Mouse (Mus musculus): ENCODE data around the gene Olfr16. TPM values are rescaled to one million over a fixed set of nuclear protein-coding genes. Genes with fewer than 3 reads are reported as not detected.

Gene Olfr16
- not detected in 2 replicates for polyA plus RNA-seq (2016; fragmentation: Nextera tagmentation; extraction: Ambion mirVana)

DNA sequence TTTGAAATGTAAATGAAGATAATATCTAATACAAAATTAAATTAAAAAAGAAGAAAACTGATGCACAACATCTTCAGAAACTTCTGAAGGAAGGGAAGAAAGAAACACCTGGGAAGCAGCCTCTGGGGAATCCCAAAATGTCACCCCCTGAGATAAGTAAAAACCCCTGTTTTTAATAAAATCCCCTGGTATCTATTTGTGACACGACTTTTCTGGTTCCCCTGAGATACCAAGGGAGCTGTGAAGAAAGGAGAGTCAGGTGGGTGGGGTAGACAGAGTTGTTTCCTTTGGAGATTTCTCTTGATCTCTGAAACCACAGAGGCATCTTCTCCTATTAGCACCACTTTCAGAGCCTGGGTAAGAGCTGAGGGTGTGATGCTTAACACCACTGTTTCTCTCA lies at the start of gene Olfr16:
Gene Olfr16, plus strand, starts transcription at position 250 of the 400 bp plus-strand sequence.
- H3K4me3 ChIP-seq (replicated peaks), result no peak within 1 kb of the TSS
- H3K4me1 ChIP-seq (replicated peaks), result no peaks in the 10 kb centered on the region
- H3K27me3 ChIP-seq, result no peaks in the 10 kb centered on the region
- H3K27ac ChIP-seq, result no peak within 1 kb of the TSS
- H3K36me3 ChIP-seq, result no peaks in the 10 kb centered on the region
- no peaks in the 10 kb centered on the region for H3K9me3 ChIP-seq
- H3K4me2 ChIP-seq, result no peak within 1 kb of the TSS
- WGBS, result 37% methylated on average over 1 of the region's 1 CpGs
- ATAC-seq (ENCODE audit: insufficient number of reproducible peaks, insufficient read depth, low FRiP score, low TSS enrichment, low read depth), result no peak
- no peak within 1 kb of the TSS for H3K9ac ChIP-seq (replicated peaks)

DNA sequence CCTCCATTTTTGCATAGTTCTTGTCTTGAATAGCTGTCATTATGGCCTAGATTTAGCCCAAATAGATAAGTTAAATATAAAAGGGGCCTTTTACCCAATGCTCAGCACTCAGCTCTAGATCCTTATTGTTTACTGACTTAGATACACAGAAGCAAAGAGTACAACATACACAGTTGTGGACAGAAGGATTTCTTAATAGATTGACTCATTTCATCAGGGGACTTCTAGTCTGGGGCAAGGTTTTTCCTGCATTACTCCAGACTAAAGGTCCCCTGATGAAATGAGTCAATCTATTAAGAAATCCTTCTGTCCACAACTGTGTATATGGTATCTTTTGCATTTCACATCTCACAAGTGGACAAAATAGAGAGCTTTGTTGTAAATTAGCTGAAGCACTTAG lies 46.9 kb upstream of the Olfr16 start:
- Histone ChIP-seq H3K9me3 (no peaks in the 10 kb centered on the region), H3K4me3 (replicated peaks) (no peak overlapping the region), H3K27me3 (no peaks in the 10 kb centered on the region), H3K4me1 (replicated peaks) (no peaks in the 10 kb centered on the region), H3K36me3 (no peaks in the 10 kb centered on the region), H3K9ac (replicated peaks) (no peak overlapping the region), H3K27ac (no peak overlapping the region), H3K4me2 (no peak overlapping the region)
- ATAC-seq (ENCODE audit: insufficient number of reproducible peaks, insufficient read depth, low FRiP score, low TSS enrichment, low read depth), result no peak

DNA sequence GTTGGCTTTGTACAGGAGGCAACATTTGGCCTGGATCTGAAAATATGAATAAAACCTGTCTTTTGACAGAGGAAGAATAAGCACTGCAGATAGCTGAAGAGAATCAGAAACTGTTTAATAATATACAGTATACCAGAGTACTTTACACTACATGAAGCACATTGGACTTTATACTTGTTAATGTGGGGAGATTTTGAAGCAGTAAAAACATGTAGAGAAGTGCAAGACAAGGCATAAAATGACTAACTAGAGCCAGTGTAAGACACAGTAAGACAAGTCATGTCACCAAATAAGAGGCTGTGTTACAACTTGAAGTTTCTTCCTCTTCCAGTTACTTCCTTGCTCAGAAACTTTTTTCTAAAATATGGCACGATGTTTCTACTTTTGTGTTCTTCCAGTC lies 33.1 kb upstream of the Olfr16 start:
- 91% methylated on average over 1 of the region's 1 CpGs for WGBS
- ATAC-seq (ENCODE audit: insufficient number of reproducible peaks, insufficient read depth, low FRiP score, low TSS enrichment, low read depth), result no peak
- no peaks in the 10 kb centered on the region for H3K9me3 ChIP-seq
- H3K27ac ChIP-seq, result no peak overlapping the region
- H3K9ac ChIP-seq (replicated peaks), result no peak overlapping the region
- no peak overlapping the region for H3K4me2 ChIP-seq
- H3K4me3 ChIP-seq (replicated peaks), result no peak overlapping the region
- H3K4me1 ChIP-seq (replicated peaks), result no peaks in the 10 kb centered on the region
- no peaks in the 10 kb centered on the region for H3K36me3 ChIP-seq
- no peaks in the 10 kb centered on the region for H3K27me3 ChIP-seq

DNA sequence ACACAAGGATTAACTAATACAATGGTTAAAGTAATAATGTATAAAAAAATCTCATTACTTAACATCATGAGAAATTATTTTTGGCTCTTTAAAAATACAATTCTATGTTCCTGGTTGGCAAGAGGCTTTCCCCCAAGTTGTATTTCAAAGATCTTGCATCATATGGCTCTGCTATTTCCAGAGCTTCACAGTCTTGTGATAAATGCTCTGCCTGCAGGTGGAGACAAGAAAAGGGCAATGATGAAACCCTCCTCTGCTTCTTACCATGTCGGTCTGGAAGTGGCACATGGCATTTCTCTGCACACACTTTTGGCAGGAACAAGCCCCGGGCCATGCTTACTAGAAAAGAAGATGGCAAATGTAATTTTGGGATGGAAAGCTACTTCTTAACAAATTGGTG lies 31.8 kb upstream of the Olfr16 start:
- no peaks in the 10 kb centered on the region for H3K36me3 ChIP-seq
- 74% methylated on average over 2 of the region's 2 CpGs for WGBS
- no peak for ATAC-seq (ENCODE audit: insufficient number of reproducible peaks, insufficient read depth, low FRiP score, low TSS enrichment, low read depth)

DNA sequence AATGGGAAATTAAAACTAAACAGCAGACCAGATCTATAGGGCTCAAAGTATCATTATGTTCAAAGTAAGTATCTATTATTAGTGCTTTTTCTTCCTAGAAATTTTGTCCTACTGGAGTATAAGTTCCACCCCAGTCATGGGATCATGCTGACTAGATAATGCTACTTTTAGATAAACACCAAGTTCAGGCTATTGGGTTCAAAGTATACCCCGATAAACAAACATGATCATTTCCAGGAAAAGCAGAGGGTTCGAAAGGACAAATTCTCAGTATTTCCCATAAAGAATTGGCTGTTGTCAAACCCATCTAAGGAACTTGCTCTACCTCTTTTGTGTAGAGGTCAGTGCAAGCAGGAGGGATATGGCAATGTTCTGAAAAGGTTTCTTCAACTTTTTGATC lies 18.0 kb upstream of the Olfr16 start:
- WGBS, result 88% methylated on average over 2 of the region's 2 CpGs
- H3K27ac ChIP-seq, result no peak overlapping the region

More for the DNA sequence above, 31.8 kb upstream of the Olfr16 start:
- H3K4me3 ChIP-seq (replicated peaks), result no peak overlapping the region
- no peaks in the 10 kb centered on the region for H3K9me3 ChIP-seq
- H3K27ac ChIP-seq, result no peak overlapping the region
- H3K4me2 ChIP-seq, result no peak overlapping the region
- no peak overlapping the region for H3K9ac ChIP-seq (replicated peaks)
- no peaks in the 10 kb centered on the region for H3K27me3 ChIP-seq
- H3K4me1 ChIP-seq (replicated peaks), result no peaks in the 10 kb centered on the region

DNA sequence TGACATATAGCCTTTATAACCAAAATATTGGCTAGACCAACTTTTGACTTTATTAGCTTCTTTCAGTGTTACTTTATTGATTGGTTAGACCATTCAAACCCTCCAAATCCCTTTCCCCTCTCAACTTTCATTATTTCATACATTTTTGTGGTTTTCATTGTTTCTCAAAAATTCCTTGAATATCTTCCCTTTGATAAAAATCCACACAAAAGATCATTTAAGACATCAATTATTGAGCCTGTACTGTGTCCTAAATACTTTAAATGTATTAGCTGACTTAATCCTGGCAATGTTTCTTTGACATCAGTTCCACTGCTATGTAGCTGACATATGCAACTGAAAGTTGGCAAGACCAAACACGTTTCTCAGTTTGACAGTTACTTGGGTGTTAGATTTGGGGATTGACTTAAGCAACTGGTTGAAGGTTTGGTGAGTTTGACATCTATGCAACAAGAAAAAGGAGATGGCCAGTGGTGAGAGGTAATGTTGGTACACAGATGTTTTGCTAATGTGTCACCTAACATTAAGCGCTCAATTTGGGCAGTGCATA lies 1.0 kb downstream of the Olfr16 start:
- H3K4me3 ChIP-seq (replicated peaks), result no peak overlapping the region
- WGBS, result 82% methylated on average over 2 of the region's 2 CpGs
- H3K4me1 ChIP-seq (replicated peaks), result no peaks in the 10 kb centered on the region
- H3K9ac ChIP-seq (replicated peaks), result no peak overlapping the region
- no peaks in the 10 kb centered on the region for H3K27me3 ChIP-seq
- no peaks in the 10 kb centered on the region for H3K36me3 ChIP-seq
- H3K9me3 ChIP-seq, result no peaks in the 10 kb centered on the region
- no peak for ATAC-seq (ENCODE audit: insufficient number of reproducible peaks, insufficient read depth, low FRiP score, low TSS enrichment, low read depth)
- H3K4me2 ChIP-seq, result no peak overlapping the region
- no peak overlapping the region for H3K27ac ChIP-seq

More for the DNA sequence above, 18.0 kb upstream of the Olfr16 start:
- Histone ChIP-seq H3K9ac (replicated peaks) (no peak overlapping the region), H3K4me3 (replicated peaks) (no peak overlapping the region), H3K9me3 (no peaks in the 10 kb centered on the region), H3K4me2 (no peak overlapping the region), H3K4me1 (replicated peaks) (no peaks in the 10 kb centered on the region), H3K36me3 (no peaks in the 10 kb centered on the region), H3K27me3 (no peaks in the 10 kb centered on the region)
- no peak for ATAC-seq (ENCODE audit: insufficient number of reproducible peaks, insufficient read depth, low FRiP score, low TSS enrichment, low read depth)

DNA sequence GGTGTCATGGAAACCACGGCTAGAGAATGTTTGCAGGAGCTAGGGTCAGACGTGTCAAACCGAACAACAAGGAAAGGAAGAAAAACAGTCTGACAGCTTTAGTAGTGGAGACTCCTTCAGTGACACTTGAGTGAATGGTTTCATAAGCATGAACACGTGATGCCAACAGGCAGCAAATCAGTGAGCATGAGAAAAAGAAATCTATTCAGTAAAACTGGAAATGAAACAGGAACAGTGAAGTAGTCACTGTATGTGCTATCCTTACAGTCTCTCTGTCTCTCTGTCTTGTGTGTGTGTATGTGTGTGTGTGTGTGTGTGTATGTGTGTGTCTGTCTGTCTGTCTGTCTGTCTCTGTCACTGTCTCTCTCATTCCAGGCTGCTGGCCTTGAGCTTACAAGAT lies 5.2 kb downstream of the Olfr16 start:
- no peak overlapping the region for H3K9ac ChIP-seq (replicated peaks)
- H3K27ac ChIP-seq, result no peak overlapping the region
- H3K9me3 ChIP-seq, result no peaks in the 10 kb centered on the region
- no peak overlapping the region for H3K4me3 ChIP-seq (replicated peaks)
- 80% methylated on average over 4 of the region's 4 CpGs for WGBS
- no peaks in the 10 kb centered on the region for H3K36me3 ChIP-seq
- no peaks in the 10 kb centered on the region for H3K4me1 ChIP-seq (replicated peaks)
- no peak for ATAC-seq (ENCODE audit: insufficient number of reproducible peaks, insufficient read depth, low FRiP score, low TSS enrichment, low read depth)
- H3K4me2 ChIP-seq, result no peak overlapping the region
- no peaks in the 10 kb centered on the region for H3K27me3 ChIP-seq

DNA sequence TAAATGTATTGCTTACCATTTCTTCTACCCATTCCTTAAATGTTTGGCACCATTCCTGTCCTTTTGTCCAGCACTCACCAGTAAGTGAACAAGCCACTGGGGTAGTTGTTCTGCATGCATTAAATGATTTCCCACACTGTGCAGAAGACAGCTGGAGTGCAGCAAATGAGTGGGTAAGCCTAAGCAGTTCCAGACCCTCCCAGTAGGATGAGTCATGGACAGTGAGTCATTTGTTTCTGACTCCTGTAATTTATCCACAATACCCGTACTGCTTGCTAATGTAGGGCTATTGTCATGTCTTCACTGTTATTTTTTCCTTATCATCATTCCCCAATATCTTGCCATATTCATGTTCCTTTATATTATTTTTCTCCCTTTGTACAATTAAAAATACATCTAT lies 10.2 kb downstream of the Olfr16 start:
- H3K9me3 ChIP-seq, result no peaks in the 10 kb centered on the region
- no peak overlapping the region for H3K27ac ChIP-seq
- no peaks in the 10 kb centered on the region for H3K27me3 ChIP-seq
- H3K36me3 ChIP-seq, result no peaks in the 10 kb centered on the region
- no peak for ATAC-seq (ENCODE audit: insufficient number of reproducible peaks, insufficient read depth, low FRiP score, low TSS enrichment, low read depth)
- no peak overlapping the region for H3K4me3 ChIP-seq (replicated peaks)
- no peaks in the 10 kb centered on the region for H3K4me1 ChIP-seq (replicated peaks)
- H3K4me2 ChIP-seq, result no peak overlapping the region
- H3K9ac ChIP-seq (replicated peaks), result no peak overlapping the region
- 39% methylated on average over 1 of the region's 1 CpGs for WGBS

DNA sequence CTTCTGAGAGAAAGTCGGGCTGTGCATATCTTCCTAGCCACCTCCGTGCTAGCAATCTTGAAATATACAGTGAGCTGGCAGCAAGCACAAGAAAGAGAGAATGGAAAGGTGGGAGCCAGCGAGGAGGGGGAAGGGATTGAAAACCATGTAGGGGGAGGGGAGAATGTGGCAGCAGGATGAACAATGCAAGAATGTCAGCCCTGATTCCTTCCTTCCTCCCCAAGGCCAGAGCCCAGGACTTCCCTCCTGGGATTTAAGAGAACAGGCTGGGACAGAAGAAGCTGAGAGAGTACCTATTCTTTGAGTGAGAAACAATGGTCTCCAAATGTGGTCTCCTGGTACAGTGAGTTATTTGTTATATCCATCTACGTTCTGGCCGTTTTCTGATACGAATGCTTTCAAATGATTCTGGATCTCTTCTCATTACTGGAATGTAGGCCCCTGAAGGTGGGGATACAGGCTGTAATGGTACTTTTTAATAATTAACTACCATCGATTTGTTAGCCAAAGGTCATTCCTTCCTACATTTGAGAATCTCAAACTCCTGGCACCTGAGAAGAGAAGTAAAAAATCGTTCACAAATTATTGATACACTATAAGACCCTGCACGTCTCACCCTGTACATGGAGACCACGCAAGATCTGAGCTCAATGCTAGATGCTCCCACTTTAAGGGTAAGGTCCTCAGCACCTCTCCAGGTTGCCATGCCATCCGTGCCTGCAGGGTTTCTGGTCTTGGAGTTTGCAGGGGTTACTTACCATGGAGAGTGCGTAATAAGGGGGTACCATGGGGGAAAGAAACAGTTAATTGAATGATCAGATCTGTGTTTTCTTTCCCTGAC lies 39.8 kb downstream of the Olfr16 start:
- no peak for ATAC-seq (ENCODE audit: insufficient number of reproducible peaks, insufficient read depth, low FRiP score, low TSS enrichment, low read depth)
- Histone ChIP-seq H3K4me1 (replicated peaks) (no peaks in the 10 kb centered on the region), H3K9ac (replicated peaks) (no peak overlapping the region), H3K36me3 (no peaks in the 10 kb centered on the region), H3K4me3 (replicated peaks) (no peak overlapping the region), H3K27me3 (no peaks in the 10 kb centered on the region), H3K9me3 (no peaks in the 10 kb centered on the region), H3K4me2 (no peak overlapping the region), H3K27ac (no peak overlapping the region)
- 82% methylated on average over 12 of the region's 12 CpGs for WGBS

DNA sequence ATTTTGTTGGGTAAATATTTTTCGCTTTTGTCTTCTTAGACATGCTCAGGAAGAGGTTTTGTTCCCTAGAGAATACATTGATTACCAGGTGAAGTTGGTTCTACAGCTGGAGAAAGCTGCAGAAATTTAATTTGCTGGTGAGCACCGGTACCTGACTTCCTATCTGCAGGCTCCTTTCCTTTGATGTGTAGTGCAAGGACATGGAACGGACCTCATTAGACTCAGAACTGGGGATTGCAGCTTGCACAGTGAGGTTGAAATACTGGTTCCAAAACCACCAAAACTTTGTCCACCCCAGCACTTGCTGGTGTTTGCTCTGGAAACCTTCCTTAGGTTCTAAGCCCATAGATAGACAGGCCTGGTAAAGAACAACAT lies 40.4 kb downstream of the Olfr16 start:
- WGBS, result 69% methylated on average over 3 of the region's 3 CpGs
- no peak overlapping the region for H3K4me2 ChIP-seq
- H3K9ac ChIP-seq (replicated peaks), result no peak overlapping the region
- no peaks in the 10 kb centered on the region for H3K4me1 ChIP-seq (replicated peaks)
- no peaks in the 10 kb centered on the region for H3K36me3 ChIP-seq
- H3K4me3 ChIP-seq (replicated peaks), result no peak overlapping the region
- ATAC-seq (ENCODE audit: insufficient number of reproducible peaks, insufficient read depth, low FRiP score, low TSS enrichment, low read depth), result no peak
- no peaks in the 10 kb centered on the region for H3K27me3 ChIP-seq
- no peak overlapping the region for H3K27ac ChIP-seq
- no peaks in the 10 kb centered on the region for H3K9me3 ChIP-seq

All from limb, embryonic 12.5 days (tissue).